Mouse (Mus musculus): ENCODE data around the gene Abhd2. TPM values are rescaled to one million over a fixed set of nuclear protein-coding genes. Genes with fewer than 3 reads are reported as not detected.
A peak's percentile ranks its signal among the peaks of the same experiment; 100 is the strongest.

Gene Abhd2
- polyA plus RNA-seq, 1 experiment from 2014 or later: 4.2 TPM

- peaks cover 3% of the 10 kb centered on the region; the same call in 1 of the 2 replicates for H3K27me3 ChIP-seq (ENCODE audit: control insufficient read depth, insufficient read depth, low read length)
- H3K27ac ChIP-seq (replicated peaks in 1 of 2; ENCODE audit: control insufficient read depth in 1 of 2, insufficient read depth in 1 of 2, low read depth in 2 of 2, low read length in 2 of 2): no peak overlapping the region
- H3K9ac ChIP-seq (ENCODE audit: low read length): no peak overlapping the region
- H3K36me3 ChIP-seq (ENCODE audit: control insufficient read depth, insufficient read depth, low read length): no peaks in the 10 kb centered on the region
- H3K9me3 ChIP-seq (ENCODE audit: control insufficient read depth, low read length): no peaks in the 10 kb centered on the region
- no peak for ATAC-seq (ENCODE audit: insufficient number of reproducible peaks, insufficient read depth, low FRiP score, low read depth)
- no peak overlapping the region for H3K4me3 ChIP-seq (ENCODE audit: control insufficient read depth in 1 of 2, insufficient read depth in 1 of 2, low read depth in 1 of 2, low read length in 2 of 2)
- no peak overlapping the region for H3K4me2 ChIP-seq (ENCODE audit: low read length)
- H3K4me1 ChIP-seq (ENCODE audit: control insufficient read depth in 2 of 2, insufficient read depth in 2 of 2, low read length in 2 of 2): peaks cover 2 to 6% of the 10 kb centered on the region in 2 experiments; a peak in 2 of 4 replicates
- WGBS: 44% methylated on average over 7 of the region's 7 CpGs
These were observed 115.0 kb downstream of the Abhd2 start for GRCm38 (mm10) chr7:79387991-79388390.

- peaks cover 2 to 6% of the 10 kb centered on the region in 2 experiments; a peak in 2 of 4 replicates for H3K4me1 ChIP-seq (ENCODE audit: control insufficient read depth in 2 of 2, insufficient read depth in 2 of 2, low read length in 2 of 2)
- no peak overlapping the region for H3K4me3 ChIP-seq (ENCODE audit: control insufficient read depth in 1 of 2, insufficient read depth in 1 of 2, low read depth in 1 of 2, low read length in 2 of 2)
- H3K9me3 ChIP-seq (ENCODE audit: control insufficient read depth, low read length): no peaks in the 10 kb centered on the region
- H3K27ac ChIP-seq (replicated peaks in 1 of 2; ENCODE audit: control insufficient read depth in 1 of 2, insufficient read depth in 1 of 2, low read depth in 2 of 2, low read length in 2 of 2): no peak overlapping the region
- WGBS: 71% methylated on average over 7 of the region's 7 CpGs
- ATAC-seq (ENCODE audit: insufficient number of reproducible peaks, insufficient read depth, low FRiP score, low read depth): no peak
- H3K27me3 ChIP-seq (ENCODE audit: control insufficient read depth, insufficient read depth, low read length): peaks cover 3% of the 10 kb centered on the region; the same call in 1 of the 2 replicates
- H3K9ac ChIP-seq (ENCODE audit: low read length): no peak overlapping the region
- no peaks in the 10 kb centered on the region for H3K36me3 ChIP-seq (ENCODE audit: control insufficient read depth, insufficient read depth, low read length)
- H3K4me2 ChIP-seq (ENCODE audit: low read length): no peak overlapping the region
These were observed 115.7 kb downstream of the Abhd2 start for GRCm38 (mm10) chr7:79388671-79389206.

- Histone ChIP-seq H3K9me3 (ENCODE audit: control insufficient read depth, low read length) (no peaks in the 10 kb centered on the region), H3K36me3 (ENCODE audit: control insufficient read depth, insufficient read depth, low read length) (no peaks in the 10 kb centered on the region), H3K27ac (replicated peaks in 1 of 2; ENCODE audit: control insufficient read depth in 1 of 2, insufficient read depth in 1 of 2, low read depth in 2 of 2, low read length in 2 of 2) (no peak overlapping the region), H3K9ac (ENCODE audit: low read length) (no peak overlapping the region), H3K4me3 (ENCODE audit: control insufficient read depth in 1 of 2, insufficient read depth in 1 of 2, low read depth in 1 of 2, low read length in 2 of 2) (no peak overlapping the region), H3K4me1 (ENCODE audit: control insufficient read depth in 2 of 2, insufficient read depth in 2 of 2, low read length in 2 of 2) (peaks cover 2 to 6% of the 10 kb centered on the region in 2 experiments; a peak in 2 of 4 replicates), H3K27me3 (ENCODE audit: control insufficient read depth, insufficient read depth, low read length) (peaks cover 3% of the 10 kb centered on the region; the same call in 1 of the 2 replicates), H3K4me2 (ENCODE audit: low read length) (no peak overlapping the region)
- WGBS: 54% methylated on average over 5 of the region's 5 CpGs
- no peak for ATAC-seq (ENCODE audit: insufficient number of reproducible peaks, insufficient read depth, low FRiP score, low read depth)
These were observed 117.2 kb downstream of the Abhd2 start for GRCm38 (mm10) chr7:79390141-79390708.

GRCm38 (mm10) chr7:79391471-79391870 lies 118.5 kb downstream of the Abhd2 start:
- Histone ChIP-seq H3K4me2 (ENCODE audit: low read length) (peak overlapping the region; percentile 97), H3K27me3 (ENCODE audit: control insufficient read depth, insufficient read depth, low read length) (peaks cover 3% of the 10 kb centered on the region; the same call in 1 of the 2 replicates), H3K36me3 (ENCODE audit: control insufficient read depth, insufficient read depth, low read length) (no peaks in the 10 kb centered on the region; the same call in 1 of the 2 replicates), H3K9ac (ENCODE audit: low read length) (peak overlapping the region; percentile 74), H3K4me1 (ENCODE audit: control insufficient read depth in 2 of 2, insufficient read depth in 2 of 2, low read length in 2 of 2) (peaks cover 2 to 6% of the 10 kb centered on the region in 2 experiments; a peak in 2 of 4 replicates), H3K27ac (replicated peaks in 1 of 2; ENCODE audit: control insufficient read depth in 1 of 2, insufficient read depth in 1 of 2, low read depth in 2 of 2, low read length in 2 of 2) (peak overlapping the region; percentile 48 to 69; a peak in 2 of 4 replicates), H3K4me3 (ENCODE audit: control insufficient read depth in 1 of 2, insufficient read depth in 1 of 2, low read depth in 1 of 2, low read length in 2 of 2) (peak overlapping the region; percentile 71 to 91), H3K9me3 (ENCODE audit: control insufficient read depth, low read length) (no peaks in the 10 kb centered on the region)
- 7% methylated on average over 3 of the region's 3 CpGs for WGBS
- ATAC-seq (ENCODE audit: insufficient number of reproducible peaks, insufficient read depth, low FRiP score, low read depth): no peak

DNA sequence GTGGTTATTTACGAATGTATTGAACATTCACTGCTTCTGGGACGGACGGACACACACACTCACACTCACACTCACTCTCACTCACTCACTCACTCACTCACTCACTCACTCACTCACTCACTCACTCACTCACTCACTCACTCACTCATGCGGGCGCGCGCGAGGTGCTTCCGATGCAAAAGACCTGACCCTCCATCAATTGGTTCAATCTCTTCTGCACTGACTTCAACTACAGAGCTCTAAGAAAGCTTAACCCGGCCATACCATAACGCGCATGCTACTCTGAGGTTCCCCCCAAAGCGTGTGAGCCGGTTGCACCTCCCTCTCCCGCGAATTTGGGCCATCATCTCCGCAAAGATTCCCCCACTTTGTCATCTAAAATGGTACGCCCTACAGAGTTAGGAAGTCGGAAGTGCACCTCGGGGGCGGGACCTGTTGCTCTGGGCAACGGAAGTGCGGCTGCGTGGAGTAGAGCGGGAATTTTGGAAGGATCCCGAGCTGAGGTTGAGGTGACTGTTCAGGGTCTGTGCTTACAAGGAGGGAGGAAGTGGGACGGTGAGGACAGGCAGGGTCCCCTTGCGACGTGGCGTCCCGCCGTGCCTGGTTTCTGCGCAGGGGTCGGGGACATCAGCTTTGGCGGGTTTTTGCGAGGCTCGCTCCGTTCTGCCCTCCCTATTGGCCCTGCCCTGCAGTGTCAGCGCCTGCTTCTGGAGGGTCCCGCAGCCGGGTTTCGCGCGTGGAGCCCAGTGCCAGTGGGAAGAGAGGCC lies 119.1 kb downstream of the Abhd2 start, which contains the start of gene Fanci:
TSS of gene Fanci (plus strand) at position 47 of the 767 bp plus-strand sequence.
- Histone ChIP-seq H3K4me3 (ENCODE audit: control insufficient read depth in 1 of 2, insufficient read depth in 1 of 2, low read depth in 1 of 2, low read length in 2 of 2) (peak within 1 kb of the TSS; percentile 71 to 91), H3K4me2 (ENCODE audit: low read length) (peak within 1 kb of the TSS; percentile 97), H3K27me3 (ENCODE audit: control insufficient read depth, insufficient read depth, low read length) (peaks cover under 1% of the 10 kb centered on the region; the same call in 1 of the 2 replicates), H3K9ac (ENCODE audit: low read length) (peak within 1 kb of the TSS; percentile 74), H3K4me1 (ENCODE audit: control insufficient read depth in 2 of 2, insufficient read depth in 2 of 2, low read length in 2 of 2) (peaks cover 2 to 6% of the 10 kb centered on the region in 2 experiments; a peak in 2 of 4 replicates), H3K9me3 (ENCODE audit: control insufficient read depth, low read length) (no peaks in the 10 kb centered on the region), H3K36me3 (ENCODE audit: control insufficient read depth, insufficient read depth, low read length) (no peaks in the 10 kb centered on the region; the same call in 1 of the 2 replicates), H3K27ac (replicated peaks in 1 of 2; ENCODE audit: control insufficient read depth in 1 of 2, insufficient read depth in 1 of 2, low read depth in 2 of 2, low read length in 2 of 2) (peak within 1 kb of the TSS; percentile 69 to 87)
- under 1% methylated on average over 44 of the region's 44 CpGs for WGBS
- peak; percentile 88 for ATAC-seq (ENCODE audit: insufficient number of reproducible peaks, insufficient read depth, low FRiP score, low read depth)

DNA sequence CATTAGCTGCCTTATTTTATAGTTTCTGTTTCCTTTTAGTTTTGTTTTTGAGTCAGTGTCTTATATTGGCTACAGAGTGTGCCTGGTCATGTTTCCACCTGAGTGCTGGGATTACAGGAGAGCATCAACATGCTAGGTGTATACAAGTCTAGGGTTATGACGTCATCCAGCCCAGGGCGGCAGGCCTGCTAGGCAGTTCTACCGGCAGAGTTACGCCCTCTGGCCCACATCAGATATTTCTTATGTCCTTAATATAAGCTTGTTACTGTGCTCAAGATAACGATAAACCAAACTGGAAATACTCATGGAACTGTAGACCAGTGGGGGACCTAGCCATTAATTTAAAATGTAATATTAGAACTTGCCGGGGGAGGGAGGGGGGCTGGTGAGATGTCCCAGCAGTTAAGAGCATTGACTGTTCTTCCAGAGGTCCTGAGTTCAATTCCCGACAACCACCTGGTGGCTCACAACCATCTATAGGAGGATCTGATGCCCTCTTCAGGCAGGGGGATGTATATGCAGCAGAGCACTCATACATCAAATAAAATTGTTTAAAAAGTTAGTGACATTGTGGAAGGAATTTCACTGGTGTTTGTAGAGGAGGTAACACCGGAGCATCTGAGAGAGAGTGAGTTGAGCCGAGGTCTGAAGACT lies 120.0 kb downstream of the Abhd2 start:
- no peak overlapping the region for H3K27ac ChIP-seq (replicated peaks in 1 of 2; ENCODE audit: control insufficient read depth in 1 of 2, insufficient read depth in 1 of 2, low read depth in 2 of 2, low read length in 2 of 2)
- no peaks in the 10 kb centered on the region for H3K9me3 ChIP-seq (ENCODE audit: control insufficient read depth, low read length)
- H3K9ac ChIP-seq (ENCODE audit: low read length): peak overlapping the region; percentile 74
- H3K4me1 ChIP-seq (ENCODE audit: control insufficient read depth in 2 of 2, insufficient read depth in 2 of 2, low read length in 2 of 2): peaks cover 2 to 6% of the 10 kb centered on the region in 2 experiments; a peak in 2 of 4 replicates
- peak overlapping the region; percentile 22 to 71; a peak in 3 of 4 replicates for H3K4me3 ChIP-seq (ENCODE audit: control insufficient read depth in 1 of 2, insufficient read depth in 1 of 2, low read depth in 1 of 2, low read length in 2 of 2)
- no peaks in the 10 kb centered on the region for H3K27me3 ChIP-seq (ENCODE audit: control insufficient read depth, insufficient read depth, low read length)
- no peak for ATAC-seq (ENCODE audit: insufficient number of reproducible peaks, insufficient read depth, low FRiP score, low read depth)
- H3K36me3 ChIP-seq (ENCODE audit: control insufficient read depth, insufficient read depth, low read length): no peaks in the 10 kb centered on the region; the same call in 1 of the 2 replicates
- peak overlapping the region; percentile 97 for H3K4me2 ChIP-seq (ENCODE audit: low read length)
- 53% methylated on average over 9 of the region's 9 CpGs for WGBS

GRCm38 (mm10) chr7:79393924-79394323 lies 120.9 kb downstream of the Abhd2 start:
- H3K4me1 ChIP-seq (ENCODE audit: control insufficient read depth in 2 of 2, insufficient read depth in 2 of 2, low read length in 2 of 2): peaks cover 2 to 6% of the 10 kb centered on the region in 2 experiments; a peak in 2 of 4 replicates
- no peak overlapping the region for H3K27ac ChIP-seq (replicated peaks in 1 of 2; ENCODE audit: control insufficient read depth in 1 of 2, insufficient read depth in 1 of 2, low read depth in 2 of 2, low read length in 2 of 2)
- WGBS: 97% methylated on average over 7 of the region's 7 CpGs
- no peak overlapping the region for H3K4me3 ChIP-seq (ENCODE audit: control insufficient read depth in 1 of 2, insufficient read depth in 1 of 2, low read depth in 1 of 2, low read length in 2 of 2)
- H3K36me3 ChIP-seq (ENCODE audit: control insufficient read depth, insufficient read depth, low read length): no peaks in the 10 kb centered on the region; the same call in 1 of the 2 replicates
- no peaks in the 10 kb centered on the region for H3K9me3 ChIP-seq (ENCODE audit: control insufficient read depth, low read length)
- H3K4me2 ChIP-seq (ENCODE audit: low read length): no peak overlapping the region
- H3K27me3 ChIP-seq (ENCODE audit: control insufficient read depth, insufficient read depth, low read length): no peaks in the 10 kb centered on the region
- no peak overlapping the region for H3K9ac ChIP-seq (ENCODE audit: low read length)
- ATAC-seq (ENCODE audit: insufficient number of reproducible peaks, insufficient read depth, low FRiP score, low read depth): no peak

All from heart, embryonic 14.5 days (tissue).